Mouse (Mus musculus): ENCODE measurements around the gene Tmem50a. TPM values are rescaled to one million over a fixed set of nuclear protein-coding genes. Genes with fewer than 3 reads are reported as not detected.
"Not testable (repeated sequence)": the region's sequence is repeated elsewhere in the genome, so short reads cannot be mapped to it uniquely, and the experiment has no call there.

The Tmem50a gene
- polyA plus RNA-seq, 1 experiment = 77.1 TPM

DNA sequence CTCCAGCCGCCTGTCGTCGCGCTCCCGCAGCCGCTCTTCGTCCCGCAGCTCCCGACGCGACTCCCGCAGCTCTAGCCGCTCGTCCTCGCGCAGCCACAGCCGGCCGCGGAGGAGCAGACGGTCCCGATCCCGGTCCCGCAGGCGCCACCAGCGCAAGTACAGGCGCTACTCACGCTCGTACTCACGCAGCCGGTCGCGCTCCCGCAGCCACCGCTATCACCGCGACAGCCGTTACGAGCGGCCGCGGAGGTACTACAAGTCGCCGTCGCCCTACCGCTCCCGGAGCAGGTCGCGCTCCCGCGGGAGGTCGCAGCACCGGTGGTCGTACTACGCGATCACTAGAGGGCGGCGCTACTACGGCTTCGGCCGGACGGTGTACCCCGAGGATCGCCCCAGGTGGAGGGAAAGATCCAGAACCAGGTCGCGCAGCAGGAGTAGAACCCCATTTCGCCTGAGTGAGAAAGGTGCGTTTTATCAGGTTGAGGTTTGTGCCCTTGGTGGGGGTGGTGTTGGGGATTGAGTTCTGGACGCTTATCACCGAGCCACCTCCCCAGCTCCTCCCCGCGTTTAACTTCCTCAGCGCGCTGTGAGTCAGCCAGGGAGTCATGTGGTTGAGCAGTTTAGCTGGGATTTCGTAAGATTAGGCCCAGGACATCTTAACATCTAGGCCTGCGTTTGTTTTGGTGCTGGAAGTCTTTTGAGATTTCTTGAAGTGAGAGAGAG, 9.4 kb upstream of the Tmem50a start:
- WGBS = under 1% methylated on average over 73 of the region's 75 CpGs
- no peak for DNase-seq (ENCODE audit: low read depth, low spot score)

DNA sequence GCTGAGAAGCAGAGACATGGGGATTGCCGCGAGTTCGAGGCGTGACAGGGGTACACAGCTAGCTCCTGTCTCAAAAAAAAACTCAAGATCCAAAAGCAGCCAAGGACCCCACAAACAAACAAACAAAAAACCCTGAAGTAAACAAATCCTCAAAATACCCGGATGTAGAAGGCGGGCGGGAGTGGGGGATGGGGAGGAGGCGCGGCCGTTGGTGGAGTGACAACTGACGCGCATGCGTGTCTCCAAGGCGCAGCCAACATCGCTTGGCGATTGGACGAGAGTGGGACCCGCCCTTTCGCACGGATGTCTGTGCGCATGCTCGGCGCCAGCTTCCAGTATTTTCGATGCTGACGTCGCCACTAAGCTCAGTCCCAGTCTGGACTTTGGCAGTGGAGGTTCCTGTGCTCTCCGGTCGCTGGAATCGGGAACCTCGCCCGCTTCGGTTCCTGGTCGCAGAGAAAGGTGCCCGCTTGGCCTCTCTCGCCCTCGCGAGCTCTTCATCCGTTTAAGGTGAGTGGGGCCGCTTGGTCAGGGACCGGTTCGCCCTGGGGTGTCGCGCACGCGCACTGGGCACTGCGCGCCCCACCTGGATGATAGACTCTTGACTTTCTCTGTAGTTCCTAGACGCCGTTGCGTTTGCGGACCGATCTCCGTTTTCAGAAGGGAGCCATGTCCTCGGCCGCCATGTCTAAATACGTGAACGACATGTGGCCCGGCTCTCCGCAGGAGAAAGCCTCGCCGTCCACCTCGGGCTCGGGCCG, 8.6 kb upstream of the Tmem50a start, which contains the start of gene Rsrp1:
TSS of gene Rsrp1 (plus strand) at position 335 of the 761 bp plus-strand sequence.
- DNase-seq (ENCODE audit: low read depth, low spot score) = peak; percentile 88
- under 1% methylated on average over 64 of the region's 64 CpGs for WGBS

- under 1% methylated on average over 13 of the region's 13 CpGs for WGBS
- no peak for DNase-seq (ENCODE audit: low read depth, low spot score)
Observed at GRCm38 (mm10) chr4:134922925-134923244, 8.1 kb upstream of the Tmem50a start.

GRCm38 (mm10) chr4:134922111-134922924, 7.5 kb upstream of the Tmem50a start:
- WGBS = 58% methylated on average over 10 of the region's 10 CpGs

GRCm38 (mm10) chr4:134921703-134922102, 6.9 kb upstream of the Tmem50a start:
- DNase-seq (ENCODE audit: low read depth, low spot score) = no peak
- WGBS = 91% methylated on average over 4 of the region's 4 CpGs

More at GRCm38 (mm10) chr4:134922111-134922924, 7.5 kb upstream of the Tmem50a start:
- no peak for DNase-seq (ENCODE audit: low read depth, low spot score)

DNA sequence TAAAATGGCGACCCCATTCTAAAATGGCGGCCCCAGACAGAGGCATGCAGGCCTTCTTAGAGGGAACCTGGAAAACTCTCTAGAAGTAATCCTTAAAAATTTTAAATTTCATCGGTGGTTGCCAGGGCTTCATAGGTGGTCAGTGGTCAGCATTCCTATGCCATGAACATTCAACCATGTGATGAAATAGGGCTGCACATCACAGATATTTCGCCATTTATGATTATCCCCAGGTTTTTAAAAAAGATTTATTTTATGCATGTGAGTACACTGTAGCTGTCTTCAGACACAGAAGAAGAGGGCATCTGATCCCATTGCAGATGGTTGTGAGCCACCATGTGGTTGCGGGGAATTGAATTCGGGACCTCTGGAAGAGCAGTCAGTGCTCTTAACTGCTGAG, 5.8 kb upstream of the Tmem50a start:
- 94% methylated on average over 6 of the region's 6 CpGs for WGBS
- no peak for DNase-seq (ENCODE audit: low read depth, low spot score)

- no peak for DNase-seq (ENCODE audit: low read depth, low spot score)
- WGBS = 47% methylated on average over 12 of the region's 12 CpGs
Observed at GRCm38 (mm10) chr4:134919733-134920540, 5.1 kb upstream of the Tmem50a start.

DNA sequence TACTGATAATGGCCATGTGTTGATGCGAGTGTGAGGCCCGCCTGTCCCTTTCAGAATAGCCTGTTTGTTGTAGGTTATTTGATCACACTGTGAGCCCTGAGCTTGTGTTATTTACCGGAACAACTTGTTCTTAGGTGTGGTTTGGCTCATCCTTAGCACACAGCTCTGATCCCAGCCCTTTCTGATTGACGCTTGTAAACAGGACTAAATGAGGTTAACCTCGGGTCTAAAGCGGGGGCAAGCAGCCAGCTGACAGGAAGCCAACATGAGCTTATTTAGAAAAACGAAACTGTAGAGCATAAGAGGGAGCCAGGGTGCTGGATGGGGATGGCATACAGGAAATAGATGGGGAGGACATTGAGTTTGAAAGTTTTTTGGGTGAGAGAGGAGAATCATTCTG, 3.6 kb upstream of the Tmem50a start:
- DNase-seq (ENCODE audit: low read depth, low spot score) = no peak
- 4% methylated on average over 7 of the region's 7 CpGs for WGBS

- 70% methylated on average over 3 of the region's 3 CpGs for WGBS
- DNase-seq (ENCODE audit: low read depth, low spot score) = no peak
Observed at GRCm38 (mm10) chr4:134917194-134917593, 2.4 kb upstream of the Tmem50a start.

DNA sequence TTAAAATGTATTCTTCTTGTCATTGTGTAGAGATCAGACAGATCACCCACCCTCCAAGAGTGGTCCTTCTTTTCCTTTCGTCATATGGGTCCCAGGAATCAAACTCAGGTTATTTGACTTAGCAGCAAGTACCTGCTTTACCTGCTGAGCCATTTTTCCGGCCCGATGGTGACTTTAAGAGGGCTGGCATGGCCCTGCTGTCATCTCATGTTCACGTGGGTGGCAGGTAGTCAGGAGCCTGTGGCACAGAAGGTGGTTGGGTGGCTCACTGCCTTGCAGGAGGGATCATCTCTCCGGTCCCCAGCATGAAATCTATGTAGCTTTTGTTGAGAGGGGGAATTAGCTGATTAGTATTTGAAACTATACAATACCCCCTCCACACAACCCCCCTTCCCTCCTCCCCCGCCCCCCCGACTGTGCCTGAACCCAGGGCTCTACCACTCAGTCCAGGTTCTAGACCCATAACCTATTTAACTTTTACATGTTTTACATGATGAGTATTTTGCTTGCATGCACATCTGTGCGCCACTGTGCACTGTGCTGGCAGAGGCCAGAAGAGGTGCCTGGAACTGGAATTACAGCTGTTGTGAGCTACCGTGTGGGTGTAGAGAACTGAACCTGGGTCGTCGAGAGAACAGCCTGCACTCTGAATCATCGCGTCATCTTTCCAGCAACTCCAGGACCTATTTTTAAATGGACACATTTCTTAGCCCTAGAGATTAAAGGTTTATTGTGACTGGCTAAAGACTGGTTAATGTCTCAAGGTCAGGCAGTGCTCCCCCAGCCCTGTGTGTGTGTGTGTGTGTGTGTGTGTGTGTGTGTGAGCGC, 613 bp upstream of the Tmem50a start:
- DNase-seq (ENCODE audit: low read depth, low spot score) = no peak
- WGBS = 56% methylated on average over 14 of the region's 14 CpGs

GRCm38 (mm10) chr4:134914122-134914863, 531 bp downstream of the Tmem50a start:
- DNase-seq (ENCODE audit: low read depth, low spot score) = no peak

DNA sequence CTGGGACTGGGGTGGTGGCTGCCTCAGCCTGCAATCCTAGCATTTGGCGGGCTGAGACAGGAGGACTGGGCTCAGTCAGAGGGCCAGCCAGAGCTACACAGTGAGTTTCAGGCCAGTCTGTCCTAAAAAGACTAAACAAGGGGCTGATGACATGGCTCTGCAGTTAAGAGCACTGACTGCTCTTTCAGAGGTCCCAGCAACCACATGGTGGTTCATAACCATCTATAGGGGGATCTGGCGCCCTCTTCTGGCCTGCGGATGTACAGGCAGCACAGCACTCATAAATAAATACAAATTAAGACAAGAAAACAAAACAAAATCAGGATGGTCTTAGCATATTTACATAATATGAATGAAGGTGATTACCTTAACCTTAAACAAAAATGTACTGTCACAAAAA, 1.4 kb downstream of the Tmem50a start:
- 33% methylated on average over 3 of the region's 3 CpGs for WGBS
- no peak for DNase-seq (ENCODE audit: low read depth, low spot score)

More at GRCm38 (mm10) chr4:134914122-134914863, 531 bp downstream of the Tmem50a start:
- WGBS = 1% methylated on average over 43 of the region's 43 CpGs

GRCm38 (mm10) chr4:134911406-134911805, 3.4 kb downstream of the Tmem50a start:
- WGBS = 98% methylated on average over 8 of the region's 8 CpGs
- DNase-seq (ENCODE audit: low read depth, low spot score) = not testable (repeated sequence)

- DNase-seq (ENCODE audit: low read depth, low spot score) = no peak
- WGBS = 84% methylated on average over 7 of the region's 7 CpGs
Observed at GRCm38 (mm10) chr4:134903046-134903445, 11.8 kb downstream of the Tmem50a start.

DNA sequence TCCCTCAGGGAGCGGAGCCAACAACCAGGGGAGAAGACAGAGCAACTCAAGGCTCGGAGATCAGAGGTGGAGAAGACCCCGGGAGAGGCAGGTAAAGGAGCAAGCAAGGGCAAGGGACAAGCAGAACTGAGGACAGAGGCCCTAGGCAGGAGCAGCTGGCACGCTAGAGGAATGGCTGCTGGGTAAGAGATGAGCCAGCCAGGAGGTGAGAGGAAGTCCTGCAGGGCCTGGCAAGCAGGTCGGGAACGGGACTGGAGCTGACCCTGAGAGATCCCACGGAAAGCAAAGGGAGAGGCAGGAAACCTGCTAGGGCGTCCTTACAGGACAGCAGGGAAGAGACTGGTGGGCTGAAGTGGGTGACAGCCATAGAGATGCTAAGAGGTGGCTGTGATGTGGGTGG, 13.7 kb downstream of the Tmem50a start:
- whole genome bisulfite sequencing = 96% methylated on average over 8 of the region's 8 CpGs
- no peak for DNase-seq (ENCODE audit: low read depth, low spot score)

- 94% methylated on average over 6 of the region's 6 CpGs for WGBS
Observed at GRCm38 (mm10) chr4:134897256-134897655, 17.6 kb downstream of the Tmem50a start.

DNA sequence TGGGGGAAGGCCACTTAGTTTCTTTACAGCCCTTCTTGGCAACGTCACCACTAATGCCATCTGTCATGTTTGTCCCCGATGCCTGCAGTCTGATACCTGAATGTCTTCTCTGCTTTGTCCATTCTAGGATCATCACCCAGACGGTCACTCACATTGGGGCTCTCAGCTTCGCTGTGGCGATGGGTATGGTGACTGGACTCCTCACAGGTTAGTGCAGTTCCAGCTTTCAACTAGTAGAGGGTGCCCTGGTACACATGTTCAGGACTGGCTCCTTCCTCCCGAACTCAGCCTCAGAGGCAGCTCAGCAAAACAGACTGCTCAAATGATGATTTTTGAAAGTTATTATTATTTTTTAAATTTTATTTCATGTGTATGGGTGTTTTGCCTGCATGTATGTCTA, 22.7 kb downstream of the Tmem50a start:
- WGBS = 61% methylated on average over 6 of the region's 6 CpGs
- DNase-seq (ENCODE audit: low read depth, low spot score) = no peak

More at GRCm38 (mm10) chr4:134897256-134897655, 17.6 kb downstream of the Tmem50a start:
- DNase-seq (ENCODE audit: low read depth, low spot score) = no peak

DNA sequence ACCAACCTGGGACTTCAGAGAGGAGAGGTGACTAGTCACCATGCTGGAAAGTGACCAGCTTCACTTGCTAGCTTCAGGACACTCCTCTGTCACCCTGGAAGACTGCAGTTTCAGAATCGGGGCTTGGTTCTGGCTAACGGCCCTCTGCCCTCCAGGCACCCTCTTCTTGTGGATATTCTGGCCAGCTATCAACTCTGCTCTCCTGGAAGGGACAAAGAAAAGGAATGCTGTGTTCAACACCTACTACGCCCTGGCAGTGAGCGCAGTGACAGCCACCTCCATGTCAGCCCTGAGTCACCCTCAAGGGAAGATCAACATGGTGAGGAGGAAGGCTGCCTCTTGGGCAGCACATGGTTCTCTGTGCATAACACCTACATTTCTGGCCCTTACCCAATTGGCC, 30.5 kb downstream of the Tmem50a start:
- 91% methylated on average over 4 of the region's 4 CpGs for WGBS
- DNase-seq (ENCODE audit: low read depth, low spot score) = no peak

Data from large intestine, adult 2 months (tissue).